Mouse (Mus musculus) adrenal gland, postnatal 14 days (tissue): ENCODE data around the gene Pias3. TPM values are rescaled to one million over a fixed set of nuclear protein-coding genes. Genes with fewer than 3 reads are reported as not detected.
"Not testable (repeated sequence)": the region's sequence is repeated elsewhere in the genome, so short reads cannot be mapped to it uniquely, and the experiment has no call there.

Source experiments
- DNase-seq: peaks from one replicate; pipeline ENCODE4 v3.0.0; 2021; ENCODE audit warnings: mixed read lengths
- long read RNA-seq, 2 experiments: library from polyadenylated mRNA; stranded (forward); transcript quantifications; one replicate each; pipeline ENCODE4 v2.0.0; 2021
- total RNA-seq: library from RNA; stranded (reverse); gene quantifications from 2 replicates; pipeline ENCODE4 v1.2.3, GENCODE M21; 2021

Gene Pias3
- 21.3 and 31.9 TPM in 2 replicates for total RNA-seq
- long read RNA-seq, experiment 1, transcript Pias3-201 (14 exons, 2,931 nt): minor isoform, 9 of 50 reads
- long read RNA-seq, experiment 1, transcript Pias3-202 (14 exons, 2,858 nt): major isoform, 14 of 50 reads
- long read RNA-seq, experiment 1, partial matches to known transcripts: 5 of 50 reads
- long read RNA-seq, experiment 1, other reads (novel, unspliced or antisense): 22 of 50 reads
- long read RNA-seq, experiment 2, transcript Pias3-201 (14 exons, 2,931 nt): minor isoform, 6 of 31 reads
- long read RNA-seq, experiment 2, transcript Pias3-202 (14 exons, 2,858 nt): major isoform, 7 of 31 reads
- long read RNA-seq, experiment 2, partial matches to known transcripts: 6 of 31 reads
- long read RNA-seq, experiment 2, other reads (novel, unspliced or antisense): 9 of 31 reads

DNA sequence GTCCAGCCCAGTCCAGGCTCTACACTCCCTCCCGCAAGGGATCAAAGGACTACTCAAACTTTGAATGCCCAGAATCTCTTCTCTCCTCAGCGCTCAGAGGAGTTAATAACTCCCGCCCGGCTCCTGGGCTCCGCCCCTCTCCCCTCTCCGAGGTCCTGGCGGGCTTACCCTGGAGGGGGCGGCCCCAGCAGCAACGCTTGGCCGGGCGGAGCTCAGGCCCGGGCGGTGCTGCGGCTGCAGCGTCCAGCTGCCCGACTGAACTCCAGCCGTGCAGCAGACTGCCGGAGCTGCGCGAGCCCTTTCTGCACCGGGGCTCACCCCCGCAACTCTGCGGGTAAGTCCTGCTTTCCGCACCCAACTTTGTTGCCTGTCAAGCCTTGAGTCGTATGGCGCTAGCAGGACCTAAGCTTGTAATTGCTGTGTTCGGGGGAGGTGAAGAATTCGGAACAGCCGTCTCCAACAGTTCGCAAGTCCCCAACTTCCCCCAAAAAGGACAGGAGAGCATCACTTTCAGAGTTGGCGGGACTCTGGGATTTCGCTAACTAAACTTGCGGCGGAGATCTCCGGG, at the start of gene Pias3:
TSS of gene Pias3 (plus strand) at position 187 of the 568 bp plus-strand sequence.
- DNase-seq: peak; percentile 94

DNA sequence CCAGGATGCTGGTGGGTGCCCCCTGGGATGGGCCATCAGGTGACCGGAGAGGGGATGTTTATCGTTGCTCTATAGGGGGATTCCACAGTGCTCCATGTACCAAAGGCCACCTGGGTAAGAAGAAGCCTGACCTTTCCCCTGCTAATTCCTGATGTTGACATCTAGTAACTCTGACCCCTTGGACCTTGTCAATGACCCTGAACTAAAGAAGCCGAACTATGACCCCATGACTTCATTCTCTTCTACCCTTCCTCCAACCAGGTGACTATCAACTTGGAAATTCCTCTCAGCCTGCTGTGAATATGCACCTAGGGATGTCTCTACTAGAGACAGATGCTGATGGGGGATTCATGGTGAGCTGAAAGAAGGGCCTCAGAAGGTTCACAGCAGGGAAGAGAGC, 48.8 kb upstream of the Pias3 start:
- no peak for DNase-seq

DNA sequence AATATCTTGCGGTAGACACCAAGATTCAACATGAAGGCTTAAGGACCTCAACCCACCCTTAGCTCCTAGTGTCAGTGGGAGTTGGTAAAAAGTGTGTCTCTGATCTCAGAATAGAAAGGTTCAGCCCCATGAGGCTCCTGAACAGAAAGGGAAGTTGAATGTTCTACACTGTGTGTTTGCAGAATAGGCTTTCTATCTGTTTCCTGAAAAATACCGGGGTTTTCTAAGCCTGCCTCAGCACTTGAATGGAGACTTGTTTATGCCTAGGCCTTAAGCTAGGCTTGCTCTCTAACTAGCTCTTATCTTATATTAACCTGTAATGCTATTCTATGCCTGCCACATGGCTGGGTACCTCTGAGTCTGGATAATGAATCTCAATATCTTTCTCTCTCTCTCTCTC, 35.3 kb upstream of the Pias3 start:
- no peak for DNase-seq

DNA sequence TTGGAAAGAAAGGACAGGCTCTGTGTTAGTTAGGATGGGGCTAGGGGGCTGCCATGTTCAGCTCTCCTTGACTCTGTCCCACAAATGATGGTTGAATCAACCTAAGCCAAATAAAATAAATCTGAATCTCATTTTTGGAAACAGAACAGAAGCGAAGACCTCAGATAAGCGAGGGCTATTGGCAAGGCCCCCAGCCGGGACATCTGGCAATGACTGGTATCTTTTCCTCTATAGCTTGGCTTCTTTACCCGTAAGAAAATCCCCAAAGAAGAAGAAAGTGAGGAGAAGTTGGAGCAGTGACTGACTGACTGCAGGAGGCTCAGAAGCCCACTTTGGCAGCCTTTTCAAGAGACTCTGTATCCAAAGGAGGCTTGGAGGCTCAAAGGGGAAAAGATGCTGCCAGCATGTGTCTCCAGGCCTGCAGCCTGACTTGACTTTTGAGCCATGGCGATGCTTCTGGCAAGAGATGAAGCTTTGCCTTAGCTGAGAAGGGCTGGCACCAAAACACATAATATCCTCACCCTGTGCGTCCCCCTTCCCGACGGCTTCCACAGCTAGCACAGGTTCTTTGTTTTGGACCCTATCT, 33.4 kb upstream of the Pias3 start:
- DNase-seq: no peak

DNA sequence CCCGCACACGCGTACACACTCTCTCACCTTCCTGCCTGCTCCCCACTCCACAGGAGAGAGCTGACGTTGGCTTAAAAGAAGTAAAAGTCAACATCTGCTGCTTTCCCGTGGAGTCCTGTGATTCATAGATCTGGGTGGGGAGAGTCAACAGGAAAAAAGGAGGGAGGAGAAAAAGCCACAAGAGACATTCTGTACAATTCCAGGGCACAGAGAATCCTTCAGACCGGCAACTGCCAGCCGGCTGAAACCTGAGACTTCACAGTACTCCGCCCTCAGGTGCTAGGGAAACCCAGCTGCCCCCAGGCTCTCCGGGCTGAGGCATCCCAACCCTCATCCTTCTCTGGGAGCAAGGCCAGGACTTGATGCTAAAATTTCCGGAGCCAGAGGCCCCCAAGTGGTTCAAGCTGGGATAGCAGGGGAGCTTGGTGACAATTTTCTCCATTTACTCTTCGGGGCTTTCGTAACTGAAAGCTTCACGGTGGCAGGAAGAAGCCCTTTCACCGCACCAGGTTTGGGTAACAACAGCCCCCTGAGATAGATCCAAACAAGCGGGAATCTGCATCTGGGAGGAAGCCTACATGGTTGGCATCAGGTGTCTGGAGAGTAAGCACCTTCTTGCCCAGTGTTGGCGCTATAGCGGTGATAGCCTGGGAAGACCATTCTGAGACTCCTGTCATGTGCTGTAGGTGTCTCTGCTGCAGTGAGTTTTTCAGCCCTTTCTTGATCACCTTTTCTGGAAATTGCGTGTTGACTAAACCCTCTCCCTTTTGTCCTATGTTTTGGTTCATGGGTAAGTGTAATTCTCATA, 32.5 kb upstream of the Pias3 start:
- peak; percentile 86 for DNase-seq

DNA sequence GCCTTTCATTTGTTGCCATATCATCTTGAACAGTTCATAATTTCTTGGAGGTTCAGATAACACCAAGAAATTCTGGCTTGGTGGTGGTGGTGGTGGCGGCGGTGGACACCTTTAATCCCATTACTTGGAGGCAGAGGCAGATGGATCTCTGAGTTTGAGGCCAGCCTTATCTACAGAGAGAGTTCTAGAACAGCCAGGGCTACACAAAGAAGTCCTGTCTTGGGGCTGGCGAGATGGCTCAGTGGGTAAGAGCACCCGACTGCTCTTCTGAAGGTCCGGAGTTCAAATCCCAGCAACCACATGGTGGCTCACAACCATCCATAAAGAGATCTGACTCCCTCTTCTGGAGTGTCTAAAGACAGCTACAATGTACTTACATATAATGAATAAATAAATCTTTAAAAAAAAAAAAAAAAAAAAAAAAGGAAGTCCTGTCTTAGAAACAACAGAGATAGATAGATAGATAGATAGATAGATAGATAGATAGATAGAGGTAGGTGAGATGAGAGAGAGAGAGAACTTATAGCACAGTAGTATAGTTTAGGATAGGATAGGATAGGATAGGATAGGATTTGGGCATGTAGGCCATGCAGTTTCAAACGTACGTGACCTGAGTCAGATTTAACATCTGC, 30.3 kb upstream of the Pias3 start:
- not testable (repeated sequence) for DNase-seq

DNA sequence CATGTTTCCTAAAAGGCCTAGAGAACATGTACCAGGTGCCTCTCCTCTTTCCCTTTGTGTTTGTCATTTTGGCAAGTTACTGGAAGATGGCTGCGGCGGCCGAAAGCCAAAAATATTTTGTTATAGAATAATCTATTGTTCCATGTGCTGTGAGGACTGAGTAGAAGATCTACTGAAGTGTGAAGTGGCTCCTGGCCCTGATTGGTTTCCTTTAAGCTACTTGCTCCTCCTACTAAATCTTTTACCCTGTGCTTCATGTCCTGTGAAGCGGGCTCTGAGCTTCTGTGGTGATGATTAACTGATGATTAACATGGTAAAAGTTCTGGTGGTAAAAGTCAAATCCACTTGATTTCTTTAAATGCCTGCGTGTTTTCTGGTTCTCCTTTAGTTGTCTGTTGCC, 29.3 kb upstream of the Pias3 start:
- DNase-seq: no peak

DNA sequence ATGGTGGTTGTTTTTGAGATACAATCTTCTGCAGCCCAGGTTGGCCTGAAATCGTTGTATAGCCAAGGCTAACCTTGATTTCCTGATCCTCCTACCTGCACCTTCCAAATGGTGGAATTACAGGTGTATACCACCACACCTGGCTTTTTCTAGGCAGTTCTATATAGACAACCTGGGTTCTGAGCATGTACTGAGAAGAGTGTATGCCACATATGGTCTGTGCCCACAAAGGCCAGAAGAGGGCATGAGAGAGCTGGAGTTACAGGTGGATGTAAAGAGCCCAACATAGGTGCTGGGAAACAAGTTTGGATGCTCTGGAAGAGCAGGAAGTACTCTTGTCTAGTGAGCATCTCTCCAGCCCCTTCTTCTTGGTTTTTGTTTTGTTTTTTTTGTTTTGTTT, 28.9 kb upstream of the Pias3 start:
- DNase-seq: peak; percentile 60

DNA sequence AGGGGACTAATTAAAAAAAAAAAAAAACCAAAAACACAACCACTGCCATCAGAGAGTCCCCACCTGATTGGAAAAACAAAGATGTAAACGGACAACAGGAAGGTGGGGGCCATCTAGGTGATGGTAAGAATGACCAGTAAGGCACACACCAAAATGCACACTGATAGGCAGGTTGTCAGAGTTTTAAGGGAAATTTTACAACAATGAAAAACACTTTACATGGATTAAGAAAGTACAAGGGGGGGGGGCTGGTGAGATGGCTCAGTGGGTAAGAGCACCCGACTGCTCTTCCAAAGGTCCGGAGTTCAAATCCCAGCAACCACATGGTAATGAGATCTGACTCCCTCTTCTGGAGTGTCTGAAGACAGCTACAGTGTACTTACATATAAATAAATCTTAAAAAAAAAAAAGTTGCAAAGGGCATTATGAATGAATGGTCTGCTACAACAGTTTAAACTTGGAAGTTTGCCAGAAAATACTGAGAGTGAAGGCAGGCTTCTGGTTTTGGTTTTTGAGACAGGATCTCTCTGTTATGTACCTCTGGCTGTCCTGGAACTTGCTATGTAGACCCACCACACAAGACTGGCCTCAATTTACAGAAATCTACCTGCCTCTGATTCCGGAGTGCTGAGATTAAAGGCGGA, 27.6 kb upstream of the Pias3 start:
- DNase-seq: no peak

DNA sequence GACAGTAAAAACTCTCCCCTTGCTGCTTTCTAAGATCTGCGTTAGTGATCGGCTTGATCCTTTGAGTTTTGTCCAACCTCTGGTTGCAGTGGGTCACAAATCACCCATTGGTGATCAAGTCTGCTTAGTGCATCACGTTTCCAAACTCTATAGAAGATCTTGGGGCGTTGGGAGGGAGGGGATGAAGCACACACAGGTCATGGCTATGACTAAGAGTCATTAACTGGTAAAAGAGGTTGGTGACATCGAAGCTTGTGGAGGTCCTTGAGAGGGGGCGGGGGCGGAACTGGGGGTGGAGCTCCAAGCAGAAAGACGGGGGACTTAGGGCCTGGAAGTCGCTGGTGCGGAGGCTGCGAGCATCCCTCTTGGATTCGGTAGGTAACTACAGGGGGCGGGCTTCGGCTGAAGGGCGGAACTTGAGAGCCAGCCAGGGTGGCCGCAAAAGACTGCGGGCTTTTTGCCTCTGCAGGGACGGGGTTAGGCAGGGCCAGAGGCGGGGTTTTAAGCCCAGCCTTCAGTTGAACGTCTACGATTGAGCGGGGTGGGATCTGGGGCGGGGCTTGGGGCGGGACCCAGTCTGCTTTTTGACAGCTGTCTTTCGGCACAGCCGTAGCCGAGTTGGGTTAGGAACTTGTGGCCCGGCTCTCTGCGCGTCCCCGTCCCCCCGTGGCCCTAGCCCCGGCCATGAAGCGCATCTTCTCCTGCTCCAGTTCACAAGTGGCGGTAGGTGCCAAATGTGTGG, 26.3 kb upstream of the Pias3 start, which contains the start of gene Ankrd35:
TSS of gene Ankrd35 (plus strand) at position 405 of the 742 bp plus-strand sequence.
- peak; percentile 91 for DNase-seq

DNA sequence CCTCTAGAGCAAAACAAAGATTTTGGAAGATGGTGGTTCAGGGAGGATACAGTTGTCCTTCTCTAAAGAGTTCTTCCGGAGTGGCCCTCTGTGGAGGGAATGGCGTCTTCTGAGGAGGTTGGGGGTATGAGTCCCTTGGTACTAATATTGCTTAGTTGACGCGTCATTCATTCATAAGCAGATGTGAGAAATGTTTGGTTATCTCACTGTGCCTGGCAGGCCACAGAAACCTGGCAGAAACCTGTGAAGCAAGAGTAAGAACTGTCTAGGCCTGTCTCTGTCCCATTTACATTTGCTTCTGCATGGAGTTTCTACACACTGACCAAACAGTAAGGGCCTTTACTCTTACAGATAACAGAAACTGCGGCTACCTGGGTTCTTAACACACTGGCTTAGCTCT, 24.7 kb upstream of the Pias3 start:
- no peak for DNase-seq

DNA sequence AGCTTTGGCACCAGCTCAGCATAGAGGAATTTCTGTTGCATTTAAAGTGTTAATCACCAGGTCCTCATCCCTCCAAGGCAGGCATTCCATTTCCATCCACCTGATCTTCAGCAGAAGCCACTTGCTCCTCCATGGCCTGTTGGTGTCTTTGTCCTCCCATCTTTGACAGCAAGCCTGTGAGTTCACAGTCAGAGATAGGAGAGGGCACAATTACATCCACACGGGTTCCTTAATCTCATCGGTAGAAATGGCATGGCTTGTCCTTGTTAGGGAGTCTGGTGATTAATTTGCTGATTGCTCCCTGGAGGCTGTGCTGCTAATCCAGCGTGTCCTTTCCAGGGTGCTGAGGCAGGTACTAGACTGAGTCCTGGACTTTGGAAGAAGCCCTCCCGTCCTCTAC, 22.7 kb upstream of the Pias3 start:
- DNase-seq: no peak

DNA sequence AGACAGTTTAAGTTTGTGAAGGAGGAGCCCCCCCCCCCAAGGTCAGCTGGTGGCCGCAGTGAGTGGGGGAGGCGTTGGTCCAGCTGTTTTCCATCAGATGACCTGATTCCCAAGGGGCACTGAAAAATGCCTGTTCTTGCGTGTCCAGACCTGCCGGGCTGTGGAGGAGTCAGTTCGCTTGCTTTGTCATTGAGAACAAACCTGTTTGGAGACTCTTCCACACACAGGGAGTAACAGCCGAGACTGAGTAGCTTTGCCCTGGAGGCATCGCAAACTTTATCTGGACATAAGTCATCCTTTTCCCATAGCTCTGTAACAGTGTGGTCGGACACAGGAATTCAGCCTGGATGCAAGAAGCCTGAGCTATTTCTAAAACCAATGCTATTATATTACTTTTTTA, 21.7 kb upstream of the Pias3 start:
- no peak for DNase-seq

DNA sequence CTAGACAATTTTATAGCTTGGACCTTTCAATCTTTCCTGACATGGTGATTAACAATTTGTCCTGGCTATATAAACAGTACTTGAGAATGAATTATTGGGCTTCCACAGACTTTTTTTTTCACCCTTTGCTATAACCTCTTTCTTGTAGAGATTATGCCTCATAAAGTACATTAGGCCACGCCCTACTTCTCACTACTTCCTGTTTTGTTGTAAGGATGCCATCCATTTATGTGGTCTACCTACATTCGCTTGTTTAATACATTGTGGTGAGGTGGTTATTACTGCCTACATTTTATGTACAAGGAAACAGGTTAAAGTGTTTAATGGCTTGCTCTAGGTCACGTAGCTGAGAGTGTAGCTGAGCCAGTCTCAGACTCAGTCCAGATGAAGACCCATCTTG, 21.0 kb upstream of the Pias3 start:
- no peak for DNase-seq

DNA sequence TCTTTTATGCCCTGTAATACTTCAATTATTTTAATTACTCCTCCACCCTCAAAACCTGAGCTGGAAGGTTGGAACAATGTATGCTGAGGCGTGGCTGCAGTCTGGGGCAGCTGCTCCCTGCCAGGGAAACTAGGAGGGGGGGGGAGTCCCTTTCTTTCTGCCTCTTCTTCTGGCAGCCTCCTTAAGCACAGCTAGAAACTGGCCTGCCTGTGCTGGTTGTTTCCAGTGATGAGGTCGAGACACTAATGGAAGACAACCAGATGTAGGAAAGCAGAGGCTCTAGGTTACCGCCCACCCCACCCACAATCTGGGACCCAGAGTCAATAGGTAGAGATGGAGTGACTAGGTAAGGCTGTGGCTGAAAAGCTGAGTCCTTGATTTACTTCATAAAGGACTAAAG, 20.5 kb upstream of the Pias3 start:
- DNase-seq: no peak

DNA sequence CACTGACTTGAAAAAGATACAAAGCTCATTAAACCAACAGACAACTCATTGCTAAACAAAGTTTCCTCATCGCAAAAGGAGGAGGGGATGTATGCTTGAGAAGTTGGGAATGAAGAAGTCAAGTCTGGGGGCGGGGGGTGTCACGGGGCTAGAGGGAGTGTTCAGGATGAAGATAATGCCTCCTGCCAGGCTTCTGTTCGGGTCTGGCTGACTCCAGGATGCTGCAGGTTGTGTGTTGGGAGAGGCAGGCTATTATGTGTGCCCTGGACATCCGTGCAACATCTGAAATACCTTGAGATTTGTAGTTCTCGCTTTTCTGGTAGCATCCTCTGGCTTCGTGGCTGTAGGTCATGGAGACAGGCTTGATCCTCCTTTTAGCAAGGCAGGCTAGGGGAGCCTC, 17.7 kb upstream of the Pias3 start:
- no peak for DNase-seq

DNA sequence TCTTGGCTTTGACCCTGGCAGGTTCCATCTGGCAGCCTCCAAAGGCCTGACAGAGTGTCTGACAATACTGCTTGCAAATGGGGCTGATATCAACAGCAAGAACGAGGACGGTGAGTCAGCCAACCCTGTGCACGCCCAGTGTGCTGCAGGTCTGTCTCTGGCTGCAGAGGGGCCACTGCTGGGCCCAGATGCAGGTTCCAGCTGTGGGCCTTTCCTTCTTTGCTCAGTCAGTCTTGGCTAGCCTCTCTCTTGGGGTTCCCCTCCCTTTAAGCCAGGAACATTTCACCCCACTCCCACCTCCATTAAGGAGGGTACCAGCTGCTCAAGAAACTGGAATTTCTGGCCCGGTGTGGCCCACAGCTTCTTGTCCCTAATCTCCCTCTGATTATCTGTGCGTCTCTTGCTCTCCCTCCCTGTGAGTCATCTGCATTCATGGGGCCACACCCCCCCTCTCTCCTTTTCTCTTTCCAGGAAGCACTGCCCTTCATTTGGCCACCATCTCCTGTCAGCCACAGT, 17.0 kb upstream of the Pias3 start:
- peak; percentile 76 for DNase-seq

DNA sequence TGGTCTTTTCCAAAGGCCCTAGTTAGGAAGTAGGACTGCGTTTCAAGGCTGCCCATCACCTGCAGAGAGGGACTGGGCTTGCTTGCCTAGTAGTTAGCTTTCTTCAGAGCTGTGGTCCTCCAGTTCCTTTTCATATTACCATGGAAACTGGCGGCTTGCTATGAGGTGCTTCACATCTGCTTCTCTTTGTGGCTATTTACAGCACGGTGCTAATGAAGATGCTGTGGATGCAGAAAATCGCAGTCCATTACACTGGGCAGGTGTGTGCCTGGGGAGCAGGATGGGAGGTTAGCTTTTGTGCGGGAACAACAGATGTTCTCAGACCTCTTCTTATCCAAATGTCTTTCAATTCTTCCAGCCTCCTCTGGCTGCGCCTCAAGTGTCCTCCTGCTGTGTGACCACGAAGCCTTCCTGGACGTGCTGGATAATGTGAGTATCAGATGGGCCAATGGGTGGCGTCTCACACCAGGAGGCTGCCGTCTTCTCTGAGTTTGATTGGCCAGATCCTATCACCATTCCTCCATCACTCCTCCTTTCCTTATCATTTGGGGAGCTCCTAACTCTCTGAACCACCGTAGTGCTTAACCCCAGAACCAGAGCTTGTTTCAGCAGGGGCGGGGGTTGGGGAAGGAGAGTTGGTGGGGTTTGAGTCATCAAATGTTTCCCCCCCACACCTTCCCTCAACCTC, 15.8 kb upstream of the Pias3 start:
- no peak for DNase-seq

DNA sequence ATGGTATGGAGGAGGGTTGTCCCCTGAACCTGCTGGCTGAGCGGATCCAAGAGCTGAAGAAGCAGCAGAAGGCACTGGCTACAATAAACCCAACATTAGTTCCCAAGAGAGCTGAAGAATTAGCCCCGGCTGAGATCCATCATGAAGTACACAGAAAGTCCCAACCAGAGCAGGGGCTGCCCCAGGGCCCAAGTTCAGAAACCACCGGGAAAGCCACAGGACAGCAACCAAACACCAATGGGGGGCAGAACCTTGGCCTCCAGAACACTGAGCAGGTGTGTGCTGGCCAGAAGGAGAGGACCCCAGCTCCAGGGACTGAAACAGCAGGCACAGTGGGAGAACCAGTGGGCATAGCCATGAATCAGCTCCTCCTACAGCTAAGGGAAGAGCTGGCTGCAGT, 12.7 kb upstream of the Pias3 start:
- DNase-seq: no peak

DNA sequence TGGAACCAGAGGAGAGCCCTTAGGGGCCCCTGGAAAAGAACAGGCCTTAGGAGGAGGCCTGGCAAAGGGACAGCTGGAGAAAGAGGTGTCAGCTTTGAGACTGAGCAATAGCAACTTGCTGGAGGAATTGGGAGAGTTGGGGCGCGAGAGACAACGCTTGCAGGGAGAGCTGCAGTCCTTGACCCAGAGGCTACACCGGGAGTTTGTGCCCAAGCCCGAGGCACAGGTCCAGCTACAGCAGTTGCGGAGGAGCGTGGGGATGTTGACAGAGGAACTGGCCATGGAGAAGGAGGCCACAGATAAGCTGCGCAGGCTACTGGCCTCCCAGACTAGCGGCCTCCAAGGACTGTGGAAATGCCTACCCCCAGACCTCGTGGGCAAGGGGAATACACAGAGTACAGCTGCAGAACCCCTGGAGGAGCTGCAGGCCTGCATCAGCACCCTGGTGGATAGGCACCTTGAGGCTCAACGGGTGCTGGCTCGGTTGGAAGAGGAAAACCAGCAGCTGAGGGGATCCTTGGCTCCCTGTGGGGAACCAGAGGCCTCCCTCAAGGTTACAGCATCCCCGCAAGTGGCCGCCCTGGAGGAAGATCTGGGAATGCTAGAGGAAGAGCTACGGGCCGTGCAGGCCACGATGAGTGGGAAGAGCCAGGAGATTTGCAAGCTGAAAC, 11.9 kb upstream of the Pias3 start:
- peak; percentile 62 for DNase-seq
